Mouse (Mus musculus): ENCODE data around the gene Kirrel3.

GRCm38 (mm10) chr9:34585487-34585886 is 99.8 kb downstream of the Kirrel3 start:
- no peak for TF ChIP-seq CTCF (IDR thresholded peaks at IDR 0.05; ENCODE audit: insufficient read depth, low read length)
- no peak for TF ChIP-seq POLR2A (IDR thresholded peaks at IDR 0.05; ENCODE audit: borderline replicate concordance, extremely low read depth, low read depth, low read length)
